Mouse (Mus musculus): ENCODE measurements at regions not wholly inside any gene's neighbourhood (a gene's known extent, or its start where the extent isn't known, plus 50 kb on each side); places are given as distances from the start of the nearest gene placed in this dataset.
"Not testable (repeated sequence)": the region's sequence is repeated elsewhere in the genome, so short reads cannot be mapped to it uniquely, and the experiment has no call there.

DNA sequence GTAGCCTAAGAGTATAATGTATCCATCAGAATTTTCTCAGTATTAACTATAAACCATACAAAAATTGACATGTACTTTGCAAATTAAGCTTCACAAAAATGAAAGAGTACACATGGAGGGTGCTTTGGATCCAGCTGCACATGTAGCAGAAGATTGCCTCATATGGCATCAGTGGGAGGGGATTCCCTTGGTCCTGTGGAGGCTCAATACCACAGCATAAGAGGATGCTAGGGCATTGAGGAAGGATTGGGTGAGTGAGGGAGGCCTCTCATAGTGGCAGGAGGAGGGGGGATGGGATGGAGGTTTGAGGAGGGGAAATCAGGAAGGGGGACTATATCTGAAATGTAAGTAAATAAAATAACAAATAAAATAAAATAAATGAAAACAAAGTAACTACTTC, 301.7 kb upstream of the Cntn5 start:
- no peak for DNase-seq (ENCODE audit: low spot score)

DNA sequence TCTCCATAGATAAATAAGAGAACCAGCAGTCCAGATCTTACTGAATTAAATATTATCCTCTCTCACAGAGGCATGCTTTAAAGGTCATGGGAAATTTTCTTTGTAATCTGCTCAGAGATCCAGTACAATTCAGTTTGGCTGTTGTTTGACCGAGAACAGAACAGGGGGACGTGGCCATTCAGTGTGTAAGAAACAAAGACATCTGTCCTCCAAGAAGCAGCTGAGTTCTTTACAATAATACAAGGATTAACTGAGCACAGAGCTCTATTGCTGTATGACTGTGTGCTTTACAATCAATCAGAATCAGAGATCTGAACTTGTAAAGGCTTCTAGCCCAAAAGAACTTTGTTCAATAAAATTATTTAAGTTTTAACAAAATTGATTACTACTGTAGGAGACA, 287.6 kb upstream of the Cntn5 start:
- DNase-seq (ENCODE audit: low spot score) = no peak

DNA sequence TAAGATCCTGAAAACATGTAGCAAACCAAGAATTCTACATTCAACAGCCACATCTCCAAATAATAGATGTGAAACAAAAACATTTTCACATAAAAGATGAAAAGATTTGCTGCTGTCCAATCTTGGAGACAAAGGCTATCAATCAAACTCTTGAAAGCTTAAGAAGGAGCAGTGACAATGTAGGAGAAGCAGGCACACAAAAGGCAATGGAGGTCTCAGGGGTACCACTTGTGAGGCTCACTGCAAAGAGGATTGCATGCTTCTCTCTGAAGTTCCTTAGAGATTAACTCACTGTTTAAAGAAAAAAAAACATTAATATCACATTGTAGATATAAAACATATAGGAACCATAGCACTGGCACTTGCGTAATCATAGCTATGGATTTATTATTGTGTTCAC, 241.2 kb upstream of the Cntn5 start:
- DNase-seq (ENCODE audit: low spot score) = no peak

DNA sequence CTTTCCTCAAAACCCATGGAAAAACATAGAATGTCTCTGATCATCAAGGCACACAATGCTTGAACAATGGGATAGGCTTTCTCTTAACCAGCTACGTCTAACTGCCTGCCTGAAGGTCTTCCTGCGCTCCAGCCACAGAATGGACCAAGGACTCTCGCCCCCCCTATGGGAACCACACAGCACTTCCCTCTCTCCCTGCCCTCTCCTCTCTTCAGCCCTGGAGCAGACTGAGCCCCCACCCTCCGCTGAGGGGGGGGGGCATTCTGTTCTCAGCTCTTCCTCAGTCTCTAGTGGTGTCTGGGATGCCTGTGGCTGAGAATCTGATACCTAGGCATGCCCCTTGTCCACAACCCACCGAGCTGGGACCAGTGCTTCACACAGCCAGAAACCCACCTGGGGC, 222.3 kb upstream of the Cntn5 start:
- DNase-seq (ENCODE audit: low spot score) = no peak

DNA sequence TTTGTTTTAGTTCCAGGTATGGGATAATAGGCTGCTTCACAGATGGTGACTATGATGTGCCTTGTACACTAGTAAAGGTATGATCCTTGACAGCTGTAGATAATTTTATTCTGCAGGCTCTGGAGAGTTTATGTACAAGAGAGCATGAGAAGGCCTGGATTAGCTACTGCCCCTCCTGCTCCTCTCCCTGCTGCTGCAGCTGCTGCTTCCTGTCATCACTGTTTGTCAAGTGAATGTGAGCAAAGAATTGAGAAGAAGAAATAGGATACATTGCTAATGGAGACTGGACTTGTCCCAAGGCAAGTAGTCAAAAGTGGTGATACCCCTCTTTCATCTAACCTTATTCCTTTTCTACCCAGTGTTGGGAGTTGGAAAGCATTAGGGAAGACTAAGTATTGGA, 214.6 kb upstream of the Cntn5 start:
- no peak for DNase-seq (ENCODE audit: low spot score)

DNA sequence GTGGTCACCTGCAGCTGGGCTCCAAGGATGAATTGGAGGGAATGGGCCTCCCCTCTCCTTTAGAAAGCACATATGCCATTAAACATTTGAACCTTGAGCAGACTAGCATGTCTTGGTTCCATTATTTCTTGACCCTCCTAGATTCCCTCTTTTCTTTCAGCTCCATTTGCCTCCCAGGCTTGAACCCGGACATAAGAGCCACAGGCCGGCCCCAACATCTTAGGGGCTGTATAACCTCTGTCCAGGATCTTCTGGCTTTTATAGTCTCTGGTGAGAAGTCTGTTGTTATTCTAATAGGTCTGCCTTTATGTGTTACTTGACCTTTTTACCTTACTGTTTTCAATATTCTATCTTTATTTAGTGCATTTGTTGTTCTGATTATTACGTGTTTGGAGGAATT, 203.3 kb upstream of the Cntn5 start:
- not testable (repeated sequence) for DNase-seq (ENCODE audit: low spot score)

DNA sequence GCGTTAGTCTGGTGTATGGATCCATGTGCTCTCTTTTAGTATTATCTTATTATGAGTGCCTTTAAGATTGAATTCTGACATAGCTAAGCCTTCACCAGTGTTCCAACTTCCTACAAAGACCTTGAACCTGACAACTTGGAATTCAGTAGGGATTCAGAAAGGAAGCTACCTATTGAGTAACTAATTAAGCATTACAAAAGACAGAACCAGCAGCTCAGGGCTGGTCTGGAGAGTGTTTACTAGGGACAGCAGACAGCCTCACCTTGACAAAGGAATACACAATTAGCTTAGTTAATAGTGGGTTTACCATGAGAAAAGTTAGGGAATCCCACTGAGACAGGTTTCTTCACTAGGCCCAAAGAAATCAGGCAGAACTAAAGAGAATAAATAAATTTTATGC, 202.6 kb upstream of the Cntn5 start:
- not testable (repeated sequence) for DNase-seq (ENCODE audit: low spot score)

DNA sequence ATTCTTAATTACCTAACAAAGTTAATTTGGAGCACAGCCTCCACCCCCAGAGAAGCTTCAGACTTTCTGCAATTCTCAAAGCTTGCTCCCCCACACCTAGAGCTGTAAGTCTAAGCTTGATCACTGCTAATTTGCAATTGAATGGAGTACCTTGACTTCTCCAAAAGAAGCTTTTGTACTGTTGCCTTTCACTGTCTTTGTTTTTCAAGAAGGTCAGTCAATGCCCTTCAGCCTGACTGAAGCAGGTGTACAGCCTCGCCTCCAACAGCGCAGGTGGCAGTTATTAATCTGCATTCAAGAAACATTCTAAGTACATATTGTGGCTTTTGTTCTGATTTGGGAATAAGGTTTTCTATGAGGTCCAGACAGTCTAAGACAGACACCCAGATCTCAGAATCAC, 201.7 kb upstream of the Cntn5 start:
- DNase-seq (ENCODE audit: low spot score) = no peak

DNA sequence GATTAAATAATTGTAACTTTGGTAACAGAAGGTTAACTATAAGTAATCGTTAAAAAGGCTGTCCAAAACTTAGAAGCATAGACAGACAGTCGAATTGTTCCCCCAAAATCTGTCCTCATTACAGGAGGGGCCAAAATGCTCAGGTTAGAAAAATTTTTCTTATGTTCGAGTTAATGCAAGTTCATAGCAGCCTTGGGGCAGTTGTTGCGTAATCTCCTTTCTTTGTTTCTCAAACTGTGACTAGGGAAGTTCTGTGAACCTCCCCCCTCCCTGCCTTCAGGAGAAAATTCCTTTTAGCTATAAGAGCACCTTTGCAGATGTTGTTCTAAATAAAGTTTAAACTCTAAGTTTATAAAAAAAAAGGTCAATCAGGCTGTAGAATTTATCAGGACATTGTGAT, 198.9 kb upstream of the Cntn5 start:
- no peak for DNase-seq (ENCODE audit: low spot score)

DNA sequence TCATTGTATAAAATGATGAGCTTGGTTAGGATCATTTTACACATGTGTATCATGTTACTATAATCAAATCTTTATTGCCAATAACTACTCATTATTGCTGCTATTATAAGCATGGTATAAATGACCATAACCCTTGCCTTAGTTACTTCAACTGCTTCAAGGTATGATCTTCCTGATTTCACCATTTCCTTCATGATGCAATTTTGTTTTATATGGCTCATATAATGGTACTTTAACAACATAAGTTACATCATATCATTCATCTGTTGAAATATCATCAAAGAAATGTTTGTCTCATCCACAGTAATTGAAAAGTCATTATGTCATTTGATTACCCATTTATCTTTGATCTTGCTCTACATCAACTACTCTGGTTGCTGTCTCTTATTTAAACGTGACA, 188.3 kb upstream of the Cntn5 start:
- no peak for DNase-seq (ENCODE audit: low spot score)

DNA sequence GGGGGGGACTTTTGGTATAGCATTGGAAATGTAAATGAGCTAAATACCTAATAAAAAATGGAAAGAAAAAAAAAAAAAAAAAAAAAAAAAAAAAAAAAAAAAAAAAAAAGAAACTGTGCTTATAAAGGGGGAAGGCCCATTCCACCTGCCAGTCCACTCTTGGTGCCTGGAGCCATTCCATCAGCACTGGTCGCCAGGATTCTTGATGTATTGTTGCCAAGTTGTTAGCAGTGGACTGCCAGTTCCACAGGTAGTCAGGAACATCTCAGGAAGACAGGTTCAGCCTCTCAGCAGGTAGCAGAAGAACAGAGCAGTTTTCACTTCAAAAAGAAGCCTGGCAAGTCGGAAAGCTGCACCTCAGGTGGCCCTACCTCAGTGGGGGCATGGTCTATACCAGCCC, 162.6 kb upstream of the Cntn5 start:
- not testable (repeated sequence) for DNase-seq (ENCODE audit: low spot score)

DNA sequence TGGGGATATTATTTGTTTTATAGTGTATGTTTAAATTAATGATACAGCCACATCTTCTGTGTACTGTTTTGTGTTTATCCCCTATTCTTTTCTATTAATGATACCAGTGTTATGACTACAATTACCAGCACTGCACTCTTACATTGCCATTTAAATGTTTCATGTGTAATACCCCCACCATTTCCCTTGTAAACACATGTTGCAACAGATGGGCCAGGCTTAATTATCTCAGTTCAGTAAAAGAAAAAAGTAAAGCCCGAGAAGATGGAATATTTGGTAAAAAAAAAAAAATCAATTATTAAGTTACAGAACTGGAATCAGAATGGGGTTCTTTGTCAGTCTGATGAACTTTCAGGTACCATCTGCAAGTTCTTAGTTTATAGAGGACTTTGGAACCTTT, 158.3 kb upstream of the Cntn5 start:
- DNase-seq (ENCODE audit: low spot score) = no peak
